Mouse (Mus musculus) embryonic fibroblast, embryonic 13.5 days (primary cell): ENCODE results near the gene Tent5d. TPM values are rescaled to one million over a fixed set of nuclear protein-coding genes. Genes with fewer than 3 reads are reported as not detected.

Experiments used
- H3K27ac ChIP-seq: 2 replicates; pipeline ENCODE4 v1.5.1; 2012; ENCODE audit warnings: low read length, control low read depth, inconsistent platforms; ENCODE audit not compliant: insufficient read depth
- H3K4me1 ChIP-seq: 2 replicates; pipeline ENCODE4 v1.6.1; 2011; ENCODE audit warnings: low read length; ENCODE audit not compliant: control insufficient read depth, insufficient read depth
- H3K4me3 ChIP-seq: 2 replicates; pipeline ENCODE4 v1.5.1; 2011; ENCODE audit warnings: mild to moderate bottlenecking, control low read depth, low read length; ENCODE audit not compliant: insufficient read depth
- CTCF ChIP-seq: IDR thresholded peaks from 2 replicates; pipeline ENCODE4 v1.5.1; 2011; ENCODE audit warnings: mild to moderate bottlenecking, control low read depth, low read length, moderate library complexity, borderline replicate concordance; ENCODE audit not compliant: insufficient read depth
- POLR2A ChIP-seq: IDR thresholded peaks from 2 replicates; pipeline ENCODE4 v1.6.1; 2011; ENCODE audit warnings: low read depth, mild to moderate bottlenecking, control low read depth, low read length, moderate library complexity
- polyA plus RNA-seq: library from polyadenylated mRNA; stranded (reverse); fragments of >200 nt; gene quantifications from 2 replicates; pipeline ENCODE4 v1.2.4, GENCODE M21; 2011; ENCODE audit warnings: low read depth; ENCODE audit not compliant: missing spikeins, insufficient read length

The Tent5d gene
- not detected in 2 replicates for polyA plus RNA-seq

- TF ChIP-seq POLR2A (no peak), CTCF (no peak)
- no peak within 1 kb of the TSS for H3K4me3 ChIP-seq
- no peak within 1 kb of the TSS for H3K27ac ChIP-seq
- no peaks in the 10 kb centered on the region for H3K4me1 ChIP-seq
Observed at GRCm38 (mm10) chrX:107792290-107792689, at the start of gene Tent5d. TSS of gene Tent5d (plus strand) at chrX:107792590.

DNA sequence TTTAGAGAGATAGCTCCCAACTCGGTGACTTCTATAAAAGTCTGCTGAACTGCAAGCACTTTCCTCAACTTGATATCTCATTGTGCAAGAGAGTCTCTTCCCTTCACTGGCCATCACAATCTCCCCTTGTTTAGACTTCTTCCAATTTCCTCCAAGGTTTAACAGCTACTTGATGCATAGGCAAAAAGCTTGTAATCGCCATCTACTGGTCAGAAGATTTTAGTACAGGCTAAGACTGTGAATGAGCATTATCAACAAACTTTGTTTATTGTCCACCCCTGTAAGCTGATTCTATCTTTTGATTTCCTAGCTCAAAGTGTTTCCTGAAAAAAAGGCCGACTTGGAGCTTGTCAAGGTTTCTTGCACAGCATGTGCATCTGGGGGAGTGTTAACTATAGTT lies 24.5 kb upstream of the Tent5d start:
- no peak overlapping the region for H3K4me3 ChIP-seq
- H3K4me1 ChIP-seq: no peaks in the 10 kb centered on the region
- H3K27ac ChIP-seq: no peak overlapping the region
- TF ChIP-seq CTCF (no peak), POLR2A (no peak)

- no peak overlapping the region for H3K4me3 ChIP-seq
- no peaks in the 10 kb centered on the region for H3K4me1 ChIP-seq
- H3K27ac ChIP-seq: no peak overlapping the region
- TF ChIP-seq POLR2A (no peak), CTCF (no peak)
Observed at GRCm38 (mm10) chrX:107790136-107790535, 2.3 kb upstream of the Tent5d start.

- Histone ChIP-seq H3K27ac (no peak overlapping the region), H3K4me3 (no peak overlapping the region), H3K4me1 (no peaks in the 10 kb centered on the region)
- TF ChIP-seq POLR2A: no peak
- TF ChIP-seq CTCF: no peak
Observed at GRCm38 (mm10) chrX:107790750-107791493, 1.5 kb upstream of the Tent5d start.

DNA sequence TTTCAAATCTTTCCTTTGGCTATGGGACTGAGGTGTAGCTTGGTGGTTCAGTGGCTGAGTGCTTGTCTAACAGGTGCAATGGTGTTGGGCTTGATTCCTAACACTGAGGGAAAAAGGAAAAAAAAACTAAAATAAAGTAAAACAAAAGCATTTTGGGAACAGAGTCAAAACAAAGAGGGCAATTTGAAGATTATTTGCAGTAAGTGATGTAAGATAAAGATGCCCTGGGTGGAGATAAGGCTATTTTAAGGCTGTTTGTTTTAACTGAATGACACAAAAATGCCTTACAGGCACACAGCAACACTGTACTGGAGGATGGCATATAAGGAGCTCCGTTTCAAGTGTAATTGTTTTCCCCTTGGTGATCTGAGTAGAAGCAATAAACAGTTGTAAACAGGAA lies 3.4 kb downstream of the Tent5d start:
- no peaks in the 10 kb centered on the region for H3K4me1 ChIP-seq
- H3K27ac ChIP-seq: no peak overlapping the region
- TF ChIP-seq CTCF (no peak), POLR2A (no peak)
- H3K4me3 ChIP-seq: no peak overlapping the region

DNA sequence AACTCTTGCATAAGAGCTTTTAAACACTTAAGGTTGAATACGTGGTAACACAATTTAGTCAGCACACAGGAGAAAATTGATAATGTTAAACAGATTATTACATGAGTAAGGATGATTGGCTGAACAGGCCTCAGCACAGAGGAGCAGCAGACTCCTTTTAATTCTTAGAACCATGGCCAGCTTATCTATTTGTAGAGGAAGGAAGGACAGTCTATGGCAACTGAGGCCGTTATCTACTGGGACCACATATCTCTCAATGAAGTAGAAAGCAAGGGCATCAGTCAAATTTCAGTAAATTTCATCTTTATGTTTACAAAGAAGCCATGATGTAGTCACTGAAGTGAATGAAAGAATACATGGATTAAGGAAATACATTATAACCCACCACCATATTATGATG lies 4.5 kb downstream of the Tent5d start:
- Histone ChIP-seq H3K4me1 (no peaks in the 10 kb centered on the region), H3K4me3 (no peak overlapping the region), H3K27ac (no peak overlapping the region)
- TF ChIP-seq POLR2A: no peak
- TF ChIP-seq CTCF: no peak

DNA sequence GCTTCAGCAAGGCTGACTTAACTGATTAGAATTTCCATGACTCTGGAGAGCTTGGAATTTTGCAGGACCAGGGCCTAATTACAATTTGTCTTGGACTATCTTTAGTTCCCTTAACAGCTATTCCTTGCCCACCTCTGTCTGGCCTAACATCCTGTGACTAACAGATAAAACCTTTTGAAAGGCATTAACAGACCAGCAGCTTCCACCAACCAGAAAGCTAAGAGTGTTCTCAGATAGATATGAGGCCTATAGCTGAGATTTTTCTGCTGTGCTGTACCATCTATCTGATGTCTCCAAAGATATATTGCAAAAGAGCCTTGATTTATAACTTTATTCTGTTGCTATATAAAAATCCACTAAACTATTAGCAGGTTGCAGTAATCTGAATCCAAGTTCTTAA lies 19.7 kb downstream of the Tent5d start:
- Histone ChIP-seq H3K27ac (no peak overlapping the region), H3K4me1 (no peaks in the 10 kb centered on the region), H3K4me3 (no peak overlapping the region)
- TF ChIP-seq POLR2A (no peak), CTCF (no peak)

DNA sequence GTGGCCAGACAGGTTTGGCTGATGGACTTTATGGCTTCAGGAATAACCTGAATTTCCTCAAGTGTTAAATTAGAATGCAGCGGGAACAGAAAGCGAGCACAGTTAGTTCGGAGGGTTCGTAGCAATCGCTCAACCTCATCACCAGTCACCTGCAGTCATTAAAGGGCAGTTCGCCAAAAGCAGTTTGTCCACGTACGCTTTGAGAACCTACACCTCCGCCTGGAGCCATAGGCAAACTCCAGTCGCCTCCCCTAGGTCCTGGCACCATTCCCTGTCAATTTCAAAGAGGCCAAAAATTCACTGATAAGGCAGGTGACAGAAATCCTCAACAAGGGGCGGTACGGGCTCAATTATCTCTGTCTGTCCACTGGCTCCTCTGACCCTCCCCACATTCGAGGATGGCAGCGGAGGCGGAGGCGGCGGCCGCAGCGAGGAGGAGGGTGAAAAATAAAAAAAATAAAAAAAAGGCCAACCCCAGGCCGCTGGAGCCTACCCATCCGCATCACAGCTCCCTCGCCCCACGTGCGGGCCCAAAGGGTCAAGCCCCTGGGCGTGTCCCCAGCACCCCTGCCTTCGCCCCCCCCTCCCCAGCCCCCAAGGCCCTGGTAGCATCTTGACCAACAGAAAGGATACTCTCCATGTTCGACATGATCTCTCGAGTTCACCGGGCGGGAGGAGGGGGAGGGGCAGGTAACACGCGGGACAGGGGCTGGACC lies 23.3 kb downstream of the Tent5d start:
- Histone ChIP-seq H3K27ac (no peak overlapping the region), H3K4me3 (peak overlapping the region; percentile 76), H3K4me1 (no peaks in the 10 kb centered on the region)
- TF ChIP-seq POLR2A: no peak
- TF ChIP-seq CTCF: no peak

DNA sequence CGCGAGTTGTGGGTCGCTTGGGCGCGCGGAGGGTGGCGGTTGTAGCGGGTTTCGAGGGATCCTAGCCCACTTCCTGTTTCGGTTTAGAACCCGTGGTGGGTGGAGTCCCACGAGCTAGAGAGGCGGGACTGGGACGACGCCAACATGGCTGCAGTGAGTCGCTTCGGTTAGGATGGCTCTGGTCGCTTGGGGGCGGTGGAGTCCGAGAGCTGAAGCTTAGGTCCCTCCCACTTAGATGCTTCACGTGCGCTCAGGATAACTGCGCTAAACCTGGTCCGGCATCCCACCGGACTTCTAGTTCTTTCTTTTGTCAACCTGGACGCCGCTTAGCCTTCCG lies 23.8 kb downstream of the Tent5d start, which contains the start of gene 2610002M06Rik:
TSS of gene 2610002M06Rik (minus strand) at position 117 of the 337 bp plus-strand sequence.
- Histone ChIP-seq H3K27ac (no peak within 1 kb of the TSS), H3K4me3 (peak within 1 kb of the TSS; percentile 76), H3K4me1 (no peaks in the 10 kb centered on the region)
- peak; percentile 45; the same call in 1 of the 2 replicates for TF ChIP-seq CTCF
- peak; percentile 45; the same call in 1 of the 2 replicates for TF ChIP-seq POLR2A

- Histone ChIP-seq H3K27ac (no peak overlapping the region), H3K4me3 (no peak overlapping the region), H3K4me1 (no peaks in the 10 kb centered on the region)
- TF ChIP-seq POLR2A: no peak
- TF ChIP-seq CTCF: no peak
Observed at GRCm38 (mm10) chrX:107816726-107817125, 24.3 kb downstream of the Tent5d start.
